Mouse (Mus musculus) liver, postnatal 0 days (tissue): ENCODE data around the gene Gzmd.
"Not testable (repeated sequence)": the region's sequence is repeated elsewhere in the genome, so short reads cannot be mapped to it uniquely, and the experiment has no call there.

Source experiments
- CTCF ChIP-seq: sonication (generic); IDR thresholded peaks from 2 replicates; pipeline ENCODE4 v1.5.1; 2016; ENCODE audit warnings: antibody characterized with exemption, low read depth
- EP300 ChIP-seq: IDR thresholded peaks from 2 replicates; pipeline ENCODE4 v1.6.1; 2016; ENCODE audit warnings: antibody characterized with exemption, low read depth, mild to moderate bottlenecking

DNA sequence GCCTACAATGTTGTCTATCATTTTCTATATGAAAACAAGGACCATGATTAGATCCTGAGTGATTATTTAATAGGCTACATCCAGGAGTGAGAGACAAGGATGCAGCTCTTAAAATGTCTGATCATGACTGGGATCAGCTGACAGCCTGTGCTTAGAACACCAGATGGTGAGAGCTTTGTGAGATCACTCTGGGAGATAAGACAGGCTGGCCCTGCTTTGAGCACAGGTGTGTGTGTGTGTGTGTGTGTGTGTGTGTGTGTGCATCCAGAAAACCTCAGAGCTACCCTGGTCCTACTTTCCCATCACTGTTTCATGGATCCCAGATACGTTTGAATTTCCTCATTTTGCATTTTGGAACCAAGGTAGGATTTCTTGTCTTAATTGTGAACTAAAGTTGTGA lies 1.3 kb upstream of the Gzmd start:
- TF ChIP-seq EP300, CTCF: not testable (repeated sequence)
